Mouse (Mus musculus) small intestine, adult 2 months (tissue): ENCODE measurements at regions not wholly inside any gene's neighbourhood (a gene's known extent, or its start where the extent isn't known, plus 50 kb on each side); places are given as distances from the start of the nearest gene placed in this dataset.

Experiments used
- H3K27ac ChIP-seq: fragments of 200-500 bp; 2 replicates; pipeline ENCODE4 v1.5.1; 2012; ENCODE audit warnings: low read depth, low read length, control low read depth, inconsistent platforms; ENCODE audit not compliant: insufficient read depth
- H3K27me3 ChIP-seq: fragments of 200-500 bp; 2 replicates; pipeline ENCODE4 v1.6.1; 2012; ENCODE audit warnings: mild to moderate bottlenecking, moderate library complexity, low read length, inconsistent platforms; ENCODE audit not compliant: control insufficient read depth, insufficient read depth
- H3K36me3 ChIP-seq: fragments of 200-500 bp; 2 replicates; pipeline ENCODE4 v1.6.1; 2012; ENCODE audit warnings: mild to moderate bottlenecking, low read length, control low read depth, inconsistent platforms; ENCODE audit not compliant: control insufficient read depth, insufficient read depth
- H3K4me1 ChIP-seq: fragments of 200-500 bp; 2 replicates; pipeline ENCODE4 v1.6.1; 2012; ENCODE audit warnings: low read length, inconsistent platforms, mixed read lengths; ENCODE audit not compliant: control insufficient read depth, insufficient read depth, insufficient read length
- H3K4me3 ChIP-seq: fragments of 200-500 bp; 2 replicates; pipeline ENCODE4 v1.5.1; 2012; ENCODE audit warnings: low read depth, mild to moderate bottlenecking, control low read depth, inconsistent platforms, low read length, moderate library complexity
- CTCF ChIP-seq: fragments of 200-500 bp; IDR thresholded peaks from 2 replicates; pipeline ENCODE4 v1.5.1; 2012; ENCODE audit warnings: low read depth, mild to moderate bottlenecking, control low read depth, inconsistent platforms, low read length, moderate library complexity, mixed read lengths; ENCODE audit not compliant: insufficient replicate concordance, insufficient read length; ENCODE audit errors: extremely low read depth
- POLR2A ChIP-seq: fragments of 200-500 bp; IDR thresholded peaks from 2 replicates; pipeline ENCODE4 v1.6.1; 2012; ENCODE audit warnings: low read depth, mild to moderate bottlenecking, control low read depth, inconsistent platforms, low read length, moderate library complexity
- WGBS: fragments of 180-500 bp; shearing (Covaris S2); methylation state at CpG from one replicate; pipeline ENCODE4 v1.1.7; 2018; 5-methylcytosine and 5-hydroxymethylcytosine counted together

DNA sequence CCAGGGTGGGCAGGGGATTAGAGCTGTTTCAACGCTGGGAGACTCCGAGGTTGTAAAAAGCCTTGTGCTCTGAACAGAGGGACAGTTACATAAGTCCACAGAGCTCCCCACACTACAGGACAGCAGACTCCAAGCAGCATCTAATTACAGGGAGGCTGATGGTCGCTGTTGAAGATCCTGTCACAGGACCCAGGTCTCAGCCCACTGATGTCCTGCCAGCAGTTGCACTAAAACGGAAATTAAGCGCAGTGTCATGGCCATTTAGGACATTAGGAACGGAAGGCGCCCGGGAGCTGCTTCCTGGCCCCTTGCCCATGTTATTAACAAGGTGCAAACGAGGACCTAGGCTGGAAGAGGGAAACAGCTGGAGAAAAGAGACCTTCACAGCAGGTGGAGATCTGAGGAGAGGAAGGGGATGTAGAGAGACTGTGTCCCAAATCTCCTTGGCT is 107.8 kb upstream of the Cadm1 start:
- H3K36me3 ChIP-seq: no peaks in the 10 kb centered on the region
- 22% methylated on average over 9 of the region's 9 CpGs for WGBS
- H3K27ac ChIP-seq: no peak overlapping the region
- no peaks in the 10 kb centered on the region for H3K27me3 ChIP-seq
- H3K4me3 ChIP-seq: no peak overlapping the region
- no peaks in the 10 kb centered on the region for H3K4me1 ChIP-seq
- TF ChIP-seq POLR2A: no peak
- no peak for TF ChIP-seq CTCF

DNA sequence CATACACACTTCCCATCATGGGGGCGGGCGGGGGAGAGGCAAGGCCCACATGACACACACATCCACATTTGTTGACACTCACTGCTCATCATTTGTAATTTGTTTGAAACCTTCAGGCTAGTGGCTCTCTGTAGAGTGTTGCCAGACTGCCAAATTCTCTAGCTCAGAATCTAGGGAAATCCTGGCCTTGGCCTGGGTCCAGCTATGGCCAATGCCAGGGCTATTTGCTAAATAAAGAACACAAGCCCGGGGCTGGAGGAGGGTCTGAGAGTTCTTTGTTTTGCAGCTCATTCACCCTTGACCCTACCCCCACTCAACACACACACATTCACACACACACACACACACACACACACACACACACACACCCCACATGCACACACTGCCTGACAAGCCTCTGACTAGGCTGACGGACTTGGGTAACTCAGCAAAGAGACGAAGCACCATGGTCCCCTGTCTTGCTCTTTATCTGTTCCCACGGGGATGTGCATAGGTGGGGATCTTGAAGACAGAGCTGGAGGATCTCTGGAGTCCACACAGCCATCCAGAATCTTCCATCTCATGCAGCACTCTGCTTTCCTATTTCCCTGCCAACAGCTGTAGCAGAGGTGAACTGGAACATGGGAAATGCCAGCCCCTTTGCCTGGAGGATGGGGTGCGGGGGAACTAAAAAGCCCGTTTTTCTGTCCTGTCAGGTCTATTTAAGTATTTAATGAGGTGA is 107.1 kb upstream of the Cadm1 start:
- Histone ChIP-seq H3K4me3 (no peak overlapping the region), H3K27me3 (no peaks in the 10 kb centered on the region), H3K36me3 (no peaks in the 10 kb centered on the region), H3K27ac (no peak overlapping the region; the same call in 1 of the 2 replicates), H3K4me1 (no peaks in the 10 kb centered on the region)
- no peak for TF ChIP-seq POLR2A
- no peak for TF ChIP-seq CTCF
- 53% methylated on average over 8 of the region's 8 CpGs for WGBS

DNA sequence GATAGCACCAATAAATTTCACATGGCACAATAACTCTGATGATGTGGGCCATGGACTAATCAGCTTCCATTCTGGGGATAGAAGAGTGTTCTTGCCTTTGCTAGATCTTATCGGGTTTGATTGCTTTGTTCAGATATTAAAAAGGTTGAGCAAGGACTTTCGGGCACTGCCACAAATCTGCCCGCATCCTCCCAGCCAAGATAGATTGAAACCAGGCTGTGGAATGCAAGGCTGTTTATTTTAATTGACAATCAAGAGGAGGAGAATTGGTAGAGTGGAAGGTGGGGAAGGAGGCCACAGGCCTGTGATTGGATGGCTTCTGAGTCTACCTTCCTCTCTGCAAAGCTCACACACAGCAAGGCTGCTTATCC is 106.5 kb upstream of the Cadm1 start:
- 78% methylated on average over 3 of the region's 3 CpGs for WGBS
- TF ChIP-seq POLR2A: no peak
- TF ChIP-seq CTCF: no peak
- Histone ChIP-seq H3K27me3 (no peaks in the 10 kb centered on the region), H3K36me3 (no peaks in the 10 kb centered on the region), H3K4me3 (no peak overlapping the region), H3K4me1 (no peaks in the 10 kb centered on the region), H3K27ac (no peak overlapping the region)

DNA sequence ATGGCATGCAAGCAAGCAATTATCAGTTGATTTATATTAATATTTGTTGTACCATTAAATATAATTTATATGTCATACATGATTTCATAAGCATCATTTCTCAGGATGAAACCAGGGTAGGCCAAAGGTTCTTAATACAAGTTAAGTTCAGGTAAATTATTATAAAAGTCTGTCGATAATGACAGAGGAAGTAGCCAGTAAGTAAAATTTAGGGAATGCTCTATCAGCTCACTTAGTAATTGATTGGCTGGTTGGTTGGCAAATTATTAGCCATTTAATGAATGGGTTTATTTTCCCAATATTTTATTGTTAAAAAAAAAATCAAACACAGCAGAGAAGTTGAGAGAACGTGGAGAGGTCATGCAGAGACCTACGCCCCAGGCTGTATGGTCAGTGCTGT is 105.8 kb upstream of the Cadm1 start:
- H3K4me3 ChIP-seq: no peak overlapping the region
- no peaks in the 10 kb centered on the region for H3K27me3 ChIP-seq
- H3K36me3 ChIP-seq: no peaks in the 10 kb centered on the region
- TF ChIP-seq POLR2A (no peak), CTCF (no peak)
- 67% methylated on average over 3 of the region's 3 CpGs for WGBS
- H3K27ac ChIP-seq: no peak overlapping the region
- H3K4me1 ChIP-seq: no peaks in the 10 kb centered on the region

DNA sequence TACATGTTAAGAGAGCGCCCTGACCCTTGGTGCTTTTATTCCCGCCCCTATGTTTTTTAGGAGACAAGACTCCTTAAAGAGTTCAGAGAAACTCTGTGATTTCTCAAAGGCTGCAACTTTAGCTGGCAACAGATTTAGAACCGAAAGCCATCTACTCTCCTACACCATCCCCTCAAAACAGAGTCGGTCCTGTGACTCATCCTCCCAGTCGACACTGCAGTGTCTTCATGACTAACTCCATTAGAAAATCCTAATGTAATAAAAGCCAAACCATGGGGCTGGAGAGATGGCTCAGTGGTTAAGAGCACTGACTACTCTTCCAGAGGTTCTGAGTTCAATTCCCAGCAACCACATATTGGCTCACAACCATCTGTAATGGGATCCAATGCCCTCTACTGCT is 103.3 kb upstream of the Cadm1 start:
- H3K27me3 ChIP-seq: no peaks in the 10 kb centered on the region
- WGBS: 88% methylated on average over 5 of the region's 5 CpGs
- H3K27ac ChIP-seq: no peak overlapping the region
- TF ChIP-seq POLR2A (no peak), CTCF (no peak)
- H3K4me1 ChIP-seq: no peaks in the 10 kb centered on the region
- no peak overlapping the region for H3K4me3 ChIP-seq
- H3K36me3 ChIP-seq: no peaks in the 10 kb centered on the region

DNA sequence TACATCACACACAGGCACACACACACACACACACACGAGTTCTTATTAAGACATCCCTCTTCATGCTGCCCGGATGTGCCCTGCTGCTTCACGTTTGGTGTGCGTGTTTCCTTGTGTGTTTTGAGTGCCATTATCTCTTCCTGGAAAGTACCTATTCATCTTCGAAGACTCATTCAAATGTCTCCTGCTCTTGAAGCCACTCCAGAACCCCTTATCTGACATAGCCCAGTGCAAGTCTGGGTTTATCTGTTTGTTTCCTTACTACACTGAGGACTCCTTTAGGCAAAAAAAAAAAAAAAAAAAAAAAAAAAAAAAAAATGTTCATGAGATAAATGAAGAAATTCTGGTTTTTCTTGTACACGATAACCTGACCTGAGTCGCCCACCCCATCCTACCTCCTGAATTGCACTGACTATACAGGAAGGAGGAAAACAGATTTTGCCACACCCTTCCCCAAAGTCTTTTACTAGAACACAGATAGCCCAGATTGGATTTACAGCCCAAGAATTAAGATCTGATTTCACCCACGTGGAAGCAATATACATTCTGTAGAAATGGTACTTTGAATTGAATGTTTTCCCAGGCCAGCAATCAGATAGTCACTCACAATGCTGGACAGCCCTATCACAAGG is 101.1 kb upstream of the Cadm1 start:
- H3K27me3 ChIP-seq: no peaks in the 10 kb centered on the region
- no peak overlapping the region for H3K4me3 ChIP-seq
- no peaks in the 10 kb centered on the region for H3K4me1 ChIP-seq
- no peak overlapping the region for H3K27ac ChIP-seq
- TF ChIP-seq CTCF (no peak), POLR2A (no peak)
- no peaks in the 10 kb centered on the region for H3K36me3 ChIP-seq
- WGBS: 30% methylated on average over 8 of the region's 8 CpGs

DNA sequence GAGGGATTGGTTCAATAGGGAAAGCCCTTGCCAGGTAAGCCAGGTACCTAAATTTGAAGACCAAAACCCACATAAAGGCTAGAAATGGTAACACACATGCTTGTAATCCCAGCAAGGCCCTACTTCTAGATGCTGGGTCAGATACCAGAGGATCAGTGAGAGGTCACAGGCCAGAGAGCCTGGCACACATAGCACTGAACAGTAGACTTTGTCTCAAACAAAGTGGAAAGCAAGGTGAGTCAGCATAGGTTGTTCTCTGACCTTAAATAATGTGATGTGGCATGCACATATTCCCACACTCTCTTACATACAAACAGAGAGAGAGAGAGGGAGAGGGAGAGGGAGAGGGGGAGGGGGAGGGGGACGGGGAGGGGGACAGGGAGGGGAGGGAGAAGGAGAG is 100.3 kb upstream of the Cadm1 start:
- Histone ChIP-seq H3K27me3 (no peaks in the 10 kb centered on the region), H3K27ac (no peak overlapping the region), H3K4me3 (no peak overlapping the region), H3K36me3 (no peaks in the 10 kb centered on the region), H3K4me1 (no peaks in the 10 kb centered on the region)
- no CpG with 5 or more reads among the region's 1 CpGs for WGBS
- TF ChIP-seq CTCF (no peak), POLR2A (no peak)
